Mouse (Mus musculus): ENCODE results near the gene Emc9.

Emc9 gene

GRCm38 (mm10) chr14:55560202-55561073 is 24.7 kb downstream of the Emc9 start, which contains the start of gene A730061H03Rik:
Gene A730061H03Rik (minus strand): TSS chr14:55560406.
- DNase-seq: peak; percentile 100

- DNase-seq: peak; percentile 97
Measured at GRCm38 (mm10) chr14:55559799-55560201, 25.3 kb downstream of the Emc9 start, which contains the start of gene Dcaf11. Gene Dcaf11 (plus strand): TSS chr14:55560006.

DNA sequence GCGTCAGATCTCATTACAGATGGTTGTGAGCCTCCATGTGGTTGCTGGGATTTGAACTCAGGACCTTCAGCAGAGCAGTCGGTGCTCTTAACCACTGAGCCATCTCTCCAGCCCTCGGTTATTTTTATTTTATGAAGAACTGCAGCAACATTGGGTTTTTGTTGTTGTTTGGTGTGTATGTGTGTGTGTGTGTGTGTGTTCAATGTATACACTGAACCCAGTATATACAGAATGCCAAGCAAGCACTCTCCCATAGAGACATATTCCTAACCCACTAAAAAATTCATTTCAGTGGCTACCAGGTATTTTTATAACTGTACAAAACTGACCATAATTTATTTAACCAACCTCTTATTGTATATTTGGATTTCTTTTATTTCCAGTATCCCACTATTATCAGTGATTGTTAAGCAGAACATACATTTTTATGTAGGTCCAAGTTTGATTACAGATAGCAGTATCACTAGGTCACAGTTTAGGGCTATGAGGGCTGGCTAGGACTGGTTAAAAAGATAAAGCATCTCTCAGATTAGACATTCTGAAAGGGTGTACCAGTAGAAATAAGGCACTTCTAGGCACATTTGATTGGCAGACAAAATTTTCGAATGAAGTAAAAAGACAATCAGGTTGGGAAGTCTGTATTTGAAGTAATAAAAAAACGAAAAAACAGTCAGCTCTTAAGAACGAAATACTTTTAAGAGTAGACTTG is 26.2 kb downstream of the Emc9 start:
- no peak for DNase-seq

DNA sequence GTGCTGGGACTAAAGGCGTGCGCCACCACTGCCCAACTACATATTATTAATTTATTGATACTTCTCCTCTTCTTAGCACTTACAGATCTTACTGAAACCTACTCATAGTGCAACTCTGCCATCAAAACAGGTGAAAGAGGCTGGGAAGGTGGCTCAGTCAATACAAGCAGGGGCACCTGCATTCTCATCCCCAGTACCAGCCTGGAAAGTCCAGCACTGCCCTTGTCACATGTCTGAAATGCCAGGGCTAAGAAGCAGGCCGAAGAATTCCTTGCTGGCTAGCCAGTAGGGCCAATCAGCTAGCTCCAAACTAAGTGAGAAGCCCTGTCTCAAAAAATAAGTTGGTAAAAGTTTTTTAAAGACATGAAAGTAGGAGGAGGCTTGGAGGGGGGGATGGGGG is 27.5 kb downstream of the Emc9 start:
- DNase-seq: no peak

GRCm38 (mm10) chr14:55557003-55557402 is 28.1 kb downstream of the Emc9 start:
- DNase-seq: peak; percentile 78

DNA sequence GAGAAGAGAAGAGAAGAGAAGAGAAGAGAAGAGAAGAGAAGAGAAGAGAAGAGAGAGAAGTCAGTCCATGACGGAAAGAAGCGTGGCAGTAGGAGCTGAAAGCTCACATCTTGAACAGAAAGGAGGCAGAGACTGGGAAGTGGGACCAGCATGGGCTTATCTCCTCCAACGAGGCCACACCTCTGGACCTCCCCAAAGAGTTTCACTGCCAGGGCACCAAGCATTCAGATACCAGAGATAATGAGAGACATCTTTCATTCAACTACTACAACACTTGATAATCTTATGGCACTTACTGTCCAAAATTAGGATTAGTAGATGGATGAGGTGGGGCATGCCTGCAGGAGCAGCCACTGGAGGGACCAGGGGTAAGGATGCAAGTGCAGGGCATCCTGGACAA is 29.3 kb downstream of the Emc9 start:
- no peak for DNase-seq

GRCm38 (mm10) chr14:55554635-55555034 is 30.5 kb downstream of the Emc9 start:
- DNase-seq: no peak

DNA sequence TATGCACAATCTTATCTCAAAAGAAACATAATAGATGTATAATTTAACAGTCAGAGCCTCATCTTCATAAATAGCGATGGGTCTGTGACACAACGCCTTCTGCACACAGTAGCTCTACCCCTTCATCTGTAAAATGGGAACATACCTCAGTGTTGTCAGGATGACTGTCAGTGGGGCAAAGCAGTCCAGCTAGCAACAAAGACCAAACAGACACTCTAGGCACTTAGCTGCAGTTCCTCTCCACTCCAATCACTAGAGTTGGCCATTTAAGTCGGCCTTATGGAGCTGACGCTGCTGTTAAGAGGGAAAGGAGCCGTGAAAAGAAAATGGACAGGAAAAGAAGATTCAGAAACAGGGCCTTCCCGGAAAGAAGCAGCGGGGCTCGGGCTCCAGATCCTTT is 33.3 kb downstream of the Emc9 start:
- DNase-seq: no peak

DNA sequence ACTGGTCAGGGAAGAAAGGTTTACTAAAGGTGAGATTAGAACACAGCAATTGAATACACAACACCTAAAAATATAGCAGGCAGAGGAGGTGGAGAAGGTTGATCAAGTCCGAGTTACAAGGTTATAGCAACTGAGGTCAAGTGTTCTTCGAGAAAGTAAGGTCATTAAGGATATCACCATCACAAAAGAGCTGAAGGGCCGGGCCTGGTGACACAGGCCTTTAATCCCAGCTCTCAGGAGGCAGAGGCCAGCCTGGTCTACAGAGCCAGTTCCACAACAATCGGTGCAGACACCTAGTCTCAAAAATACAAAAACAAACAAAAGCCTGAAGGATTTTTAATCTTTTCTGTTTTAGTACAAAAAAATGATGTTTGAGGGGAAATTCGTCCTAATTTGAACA is 33.8 kb downstream of the Emc9 start:
- no peak for DNase-seq

DNA sequence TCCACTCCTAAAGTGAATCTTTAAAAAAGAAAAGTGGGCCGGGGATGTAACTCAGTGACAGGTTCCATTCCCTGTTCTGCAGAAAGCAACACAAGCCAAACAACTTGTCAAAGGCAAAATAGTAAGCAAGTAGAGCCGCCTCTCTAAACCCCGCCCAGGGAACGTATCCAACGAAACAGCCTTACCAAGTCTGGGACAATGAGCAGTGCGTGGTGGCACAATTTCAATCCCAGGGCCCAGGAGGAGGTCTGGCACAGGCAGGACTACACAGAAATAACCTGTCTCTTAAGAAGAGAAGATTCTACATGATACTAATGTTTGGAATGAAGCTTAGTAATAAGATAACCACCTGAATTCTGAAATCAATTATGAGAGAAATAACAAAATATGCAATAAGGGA is 34.9 kb downstream of the Emc9 start:
- DNase-seq: no peak

GRCm38 (mm10) chr14:55544334-55544733 is 40.8 kb downstream of the Emc9 start:
- DNase-seq: no peak

GRCm38 (mm10) chr14:55542268-55542667 is 42.8 kb downstream of the Emc9 start:
- no peak for DNase-seq

GRCm38 (mm10) chr14:55540787-55541321 is 44.2 kb downstream of the Emc9 start:
- peak; percentile 89 for DNase-seq

DNA sequence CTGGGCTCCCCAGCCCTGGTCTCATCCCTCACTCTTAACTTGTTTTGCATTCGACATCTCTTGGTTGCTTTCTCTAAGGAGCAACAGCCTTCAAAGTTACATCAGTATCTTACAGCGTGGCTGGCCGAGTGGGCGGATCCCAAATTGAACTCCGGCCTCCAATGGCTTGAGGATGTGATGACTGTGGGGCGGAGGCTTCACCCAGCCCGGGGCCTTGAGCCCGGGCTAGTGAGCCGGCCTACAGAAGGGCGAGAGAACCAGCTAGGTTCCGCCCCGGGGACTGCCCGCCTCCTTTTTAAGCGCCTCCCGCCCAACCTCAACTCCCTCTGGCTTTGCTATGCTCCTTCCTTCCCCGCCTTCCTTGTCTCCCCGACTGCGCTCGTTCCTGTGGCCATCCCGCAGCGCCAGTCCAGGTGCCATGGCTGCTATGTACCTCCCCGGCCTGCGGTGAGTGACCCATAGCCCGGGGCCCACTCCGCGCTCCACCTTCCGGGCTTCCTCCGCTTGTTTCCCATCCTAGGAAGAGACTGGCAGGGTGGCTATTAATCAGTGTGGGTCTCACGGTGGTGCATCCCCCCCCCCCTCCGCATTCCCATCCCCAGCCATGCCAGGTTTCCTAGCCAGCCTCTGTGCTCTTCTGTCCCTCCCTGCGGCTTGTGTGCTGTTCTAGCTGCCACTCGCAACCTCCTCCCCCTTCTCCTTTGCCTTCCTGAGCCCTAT is 44.9 kb downstream of the Emc9 start, which contains the start of gene Pck2:
Gene Pck2 (plus strand): TSS at position 200 of the 720 bp plus-strand sequence.
- peak; percentile 88 for DNase-seq

DNA sequence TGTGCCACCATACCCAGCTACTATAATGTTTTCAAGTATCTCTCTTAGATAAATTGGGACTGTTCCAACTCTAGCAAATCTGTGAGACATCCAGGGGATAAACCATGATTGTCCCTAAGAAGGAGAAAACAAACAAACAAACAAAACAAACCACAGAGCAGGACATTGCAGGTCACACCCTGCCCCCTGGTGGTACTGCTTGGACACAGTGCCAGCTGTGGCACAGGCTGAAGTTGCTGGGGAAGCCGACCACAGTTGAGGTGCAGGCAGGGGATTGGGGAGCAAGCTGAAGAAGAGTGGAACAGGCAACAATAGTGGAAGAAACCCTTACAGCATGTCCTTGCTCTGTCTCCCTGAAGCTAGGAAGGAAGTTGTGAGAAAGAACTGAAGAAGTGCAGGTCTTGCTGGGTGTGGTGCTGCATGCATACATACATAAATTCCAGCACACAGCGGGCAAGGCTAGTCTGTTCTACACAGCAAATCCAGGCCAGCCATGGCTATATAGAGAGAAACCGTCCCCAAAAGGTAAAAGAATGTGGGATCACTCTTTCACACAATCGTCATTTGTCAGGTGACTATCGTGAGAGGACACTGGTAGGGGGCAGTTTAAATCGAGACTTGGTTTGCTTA is 48.9 kb downstream of the Emc9 start:
- peak; percentile 71 for DNase-seq

All from retina, postnatal 1 day (tissue).